Comparison of ENCODE assay signal across 8 mouse cellular contexts in genomic region chr1:138637850-138638249, GRCm38 (mm10). TPM values are rescaled to one million over a fixed set of nuclear protein-coding genes. Genes with fewer than 3 reads are reported as not detected.
DNase-seq lines count a peak whose midpoint lies in the region; ATAC-seq and TF ChIP-seq lines count a peak whose summit lies in the region.
"Had no signal": no experiment of that assay in that cellular context is flagged by ENCODE, and none has a peak within 500 bp of the region (broad histone marks: within the 10 kb centered on the region; RNA-seq: fewer than 3 reads in every experiment).

No protein-coding gene starts in this region.

- TF ChIP-seq CTCF in hindbrain, postnatal 0 days (IDR thresholded peaks at IDR 0.05; ENCODE audit: low read depth) = peak; percentile 50

- H3K4me1 ChIP-seq in hindbrain, postnatal 0 days (ENCODE audit: insufficient read depth, low read length) = no peaks in the 10 kb centered on the region
- no peaks in the 10 kb centered on the region for H3K4me1 ChIP-seq in hindbrain, embryonic 16.5 days (ENCODE audit: control insufficient read depth, insufficient read depth, low read depth, low read length)
- H3K4me1 ChIP-seq in midbrain, embryonic 11.5 days (ENCODE audit: control insufficient read depth, insufficient read depth, low read length) = no peaks in the 10 kb centered on the region
- H3K4me1 ChIP-seq: heart, embryonic 13.5 days had no signal

- no peaks in the 10 kb centered on the region for H3K36me3 ChIP-seq in hindbrain, postnatal 0 days (ENCODE audit: insufficient read depth, low read length)
- H3K36me3 ChIP-seq in hindbrain, embryonic 16.5 days (ENCODE audit: control insufficient read depth, insufficient read depth, low read length) = no peaks in the 10 kb centered on the region
- H3K36me3 ChIP-seq in midbrain, embryonic 11.5 days (ENCODE audit: control insufficient read depth, insufficient read depth, low read length) = no peaks in the 10 kb centered on the region
- H3K36me3 ChIP-seq: heart, embryonic 13.5 days had no signal

- no peak overlapping the region for H3K4me2 ChIP-seq in hindbrain, postnatal 0 days (ENCODE audit: low read depth, low read length)
- no peak overlapping the region for H3K4me2 ChIP-seq in hindbrain, embryonic 16.5 days (ENCODE audit: low read length)
- no peak overlapping the region for H3K4me2 ChIP-seq in midbrain, embryonic 11.5 days
- H3K4me2 ChIP-seq: heart, embryonic 13.5 days had no signal

- H3K4me3 ChIP-seq in hindbrain, postnatal 0 days (ENCODE audit: low read length) = no peak overlapping the region
- no peak overlapping the region for H3K4me3 ChIP-seq in hindbrain, embryonic 16.5 days (ENCODE audit: low read length)
- no peak overlapping the region for H3K4me3 ChIP-seq in midbrain, embryonic 11.5 days (ENCODE audit: low read depth, low read length)
- H3K4me3 ChIP-seq: heart, embryonic 13.5 days had no signal

- ATAC-seq in hindbrain, postnatal 0 days = no peak
- ATAC-seq in hindbrain, embryonic 16.5 days = no peak
- no peak for ATAC-seq in midbrain, embryonic 11.5 days (ENCODE audit: low FRiP score)

- H3K9ac ChIP-seq in hindbrain, postnatal 0 days (replicated peaks; ENCODE audit: low read length) = no peak overlapping the region
- no peak overlapping the region for H3K9ac ChIP-seq in hindbrain, embryonic 16.5 days (ENCODE audit: low read depth, low read length)
- no peak overlapping the region for H3K9ac ChIP-seq in midbrain, embryonic 11.5 days (ENCODE audit: low read length)
- H3K9ac ChIP-seq: heart, embryonic 13.5 days had no signal

- H3K27ac ChIP-seq in hindbrain, postnatal 0 days = no peak overlapping the region
- no peak overlapping the region for H3K27ac ChIP-seq in hindbrain, embryonic 16.5 days (ENCODE audit: low read depth, low read length)
- no peak overlapping the region for H3K27ac ChIP-seq in midbrain, embryonic 11.5 days (ENCODE audit: low read depth, low read length)
- H3K27ac ChIP-seq: heart, embryonic 13.5 days had no signal

- H3K9me3 ChIP-seq in hindbrain, postnatal 0 days (ENCODE audit: low read length) = no peaks in the 10 kb centered on the region
- no peaks in the 10 kb centered on the region for H3K9me3 ChIP-seq in hindbrain, embryonic 16.5 days (ENCODE audit: control insufficient read depth, low read length)
- no peaks in the 10 kb centered on the region for H3K9me3 ChIP-seq in midbrain, embryonic 11.5 days (ENCODE audit: control insufficient read depth, low read length)
- H3K9me3 ChIP-seq: heart, embryonic 13.5 days had no signal

- DNase-seq in hindbrain, postnatal 0 days (ENCODE audit: low spot score) = no peak
- peak; percentile 47 for DNase-seq in CD4-positive helper T cell, adult 2 months (ENCODE audit: low read depth, low spot score)
- DNase-seq in ZHBTc4 (ENCODE audit: low read depth, low spot score) = peak; percentile 28
- peak; percentile 40 for DNase-seq in lung, postnatal 10 days
- no peak for DNase-seq in layer of hippocampus, postnatal 14 days (ENCODE audit: low spot score in 2 of 2)
- no peak for DNase-seq in midbrain, embryonic 11.5 days (ENCODE audit: low spot score, missing footprints)

- no peaks in the 10 kb centered on the region for H3K27me3 ChIP-seq in hindbrain, postnatal 0 days (ENCODE audit: insufficient read depth, low read length)
- H3K27me3 ChIP-seq in hindbrain, embryonic 16.5 days (replicated peaks; ENCODE audit: control insufficient read depth, insufficient read depth, low read length) = no peaks in the 10 kb centered on the region
- H3K27me3 ChIP-seq in midbrain, embryonic 11.5 days (ENCODE audit: control insufficient read depth, insufficient read depth, low read length) = no peaks in the 10 kb centered on the region
- H3K27me3 ChIP-seq: heart, embryonic 13.5 days had no signal

RNA-seq across cellular contexts. Expression of gene Nek7, which starts 17.9 kb away (rescaled TPM):
- total RNA-seq in hindbrain, postnatal 0 days (2014; rRNA removed) = 8.2 and 8.8 TPM in 2 replicates
- polyA plus RNA-seq in hindbrain, postnatal 0 days (2015; fragmentation: Nextera tagmentation; extraction: Ambion mirVana) = 16.3 and 16.5 TPM in 2 replicates
- polyA plus RNA-seq in hindbrain, embryonic 16.5 days (2015; fragmentation: Nextera tagmentation; extraction: Ambion mirVana) = 10.9 and 12.3 TPM in 2 replicates
- 10 to 100 TPM; 24.7 to 26.1 TPM for total RNA-seq in layer of hippocampus, postnatal 14 days (2021)
- 30.6 and 37.1 TPM in 2 replicates for polyA plus RNA-seq in midbrain, embryonic 11.5 days (2014; fragmentation: Nextera tagmentation; extraction: Ambion mirVana)

Comparison
In these comparisons a context has a peak if more than half of its experiments do, and no peak if none do; other contexts are left out.
1. DNase-seq: peak in CD4-positive helper T cell, adult 2 months (single experiment), ZHBTc4 (single experiment) and lung, postnatal 10 days (single experiment); none in hindbrain, postnatal 0 days (single experiment), layer of hippocampus, postnatal 14 days (0 of 2) and midbrain, embryonic 11.5 days (single experiment).